Mouse (Mus musculus): ENCODE data around the gene Ltbp4. TPM values are rescaled to one million over a fixed set of nuclear protein-coding genes. Genes with fewer than 3 reads are reported as not detected.

The Ltbp4 gene
- total RNA-seq, 2 experiments from 2014 or later = 52.3 to 57.5 TPM

DNA sequence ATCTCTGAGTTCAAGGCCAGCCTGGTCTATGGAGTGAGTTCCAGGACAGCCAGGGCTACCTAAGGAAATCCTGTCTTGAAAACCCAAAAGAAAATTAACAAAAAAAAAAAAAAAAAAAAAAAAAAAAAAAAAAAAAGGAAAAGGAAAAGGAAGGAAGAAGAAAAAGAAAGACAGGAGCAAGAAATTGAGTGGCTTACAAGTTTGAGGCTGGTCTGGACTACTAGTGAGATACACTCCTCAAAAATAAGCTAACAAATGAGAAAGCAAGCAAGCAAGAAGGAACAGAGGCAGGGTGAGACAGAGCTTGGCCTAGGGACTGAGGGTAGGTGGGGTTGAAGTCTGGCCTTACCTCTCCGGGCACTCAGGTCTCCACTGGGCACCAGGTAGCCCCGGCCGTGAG, 27.7 kb downstream of the Ltbp4 start:
- intact Hi-C loops (cut with DNase I) = no loop called here

DNA sequence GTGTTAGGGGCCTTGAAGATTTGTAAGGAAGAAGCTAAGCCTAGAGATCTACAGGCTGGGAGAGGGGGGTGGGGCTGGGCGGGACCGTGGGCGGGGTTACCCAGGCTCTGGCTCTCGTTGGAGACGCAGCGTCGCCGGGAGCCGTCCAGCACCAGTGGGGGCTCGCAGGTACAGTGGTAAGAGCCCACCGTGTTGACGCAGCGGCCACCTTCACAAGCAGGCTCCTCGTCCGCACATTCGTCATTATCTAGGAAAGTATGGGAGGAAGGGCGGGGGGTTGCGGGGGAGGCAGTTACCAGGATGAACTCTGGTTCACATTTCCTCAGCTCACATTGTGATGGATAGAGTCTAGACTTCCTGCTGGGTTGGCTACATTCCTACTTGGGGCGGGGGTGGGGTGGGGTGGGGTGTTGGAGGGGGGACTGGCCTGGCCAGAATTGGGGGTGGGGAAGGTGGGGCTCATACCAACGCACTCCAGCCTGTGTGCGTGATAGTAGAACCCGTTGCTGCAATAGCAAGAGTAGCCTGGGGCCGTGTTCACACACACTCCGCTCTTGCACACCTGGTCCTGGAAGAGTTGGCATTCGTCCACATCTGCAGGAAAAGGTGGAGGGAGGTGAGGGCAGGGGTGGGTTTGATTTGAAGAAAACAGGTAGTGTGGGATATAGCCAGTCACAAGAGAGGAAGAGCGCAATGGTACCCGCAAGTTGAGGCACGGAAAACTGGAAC, 28.5 kb downstream of the Ltbp4 start:
- intact Hi-C loops (cut with DNase I) = no loop called here
- no peak for DNase-seq (ENCODE audit: extremely low spot score in 1 of 2, low spot score in 2 of 2)

More for the DNA sequence above, 27.7 kb downstream of the Ltbp4 start:
- no peak for DNase-seq (ENCODE audit: extremely low spot score in 1 of 2, low spot score in 2 of 2)

DNA sequence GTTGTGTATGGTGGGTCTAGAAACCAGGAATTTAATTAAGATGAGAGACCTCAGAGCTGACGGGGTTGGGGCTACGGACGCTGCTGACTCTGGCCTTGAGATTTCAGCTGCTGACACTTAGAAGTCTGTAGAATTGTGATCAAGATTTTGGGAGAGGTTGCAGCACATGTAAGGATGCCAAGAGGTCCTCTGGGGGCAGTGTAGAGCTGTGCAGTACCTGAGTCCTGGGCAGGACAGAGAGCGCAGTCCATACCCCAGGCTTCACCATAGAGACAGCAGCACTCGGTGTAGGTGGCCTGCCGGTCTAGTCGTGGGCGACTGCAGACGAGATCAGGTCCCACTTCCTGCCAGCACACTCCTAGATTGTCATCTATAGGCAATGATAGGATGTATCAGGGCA, 29.9 kb downstream of the Ltbp4 start:
- no peak for DNase-seq (ENCODE audit: extremely low spot score in 1 of 2, low spot score in 2 of 2)
- intact Hi-C loops (cut with DNase I) = no loop called here

DNA sequence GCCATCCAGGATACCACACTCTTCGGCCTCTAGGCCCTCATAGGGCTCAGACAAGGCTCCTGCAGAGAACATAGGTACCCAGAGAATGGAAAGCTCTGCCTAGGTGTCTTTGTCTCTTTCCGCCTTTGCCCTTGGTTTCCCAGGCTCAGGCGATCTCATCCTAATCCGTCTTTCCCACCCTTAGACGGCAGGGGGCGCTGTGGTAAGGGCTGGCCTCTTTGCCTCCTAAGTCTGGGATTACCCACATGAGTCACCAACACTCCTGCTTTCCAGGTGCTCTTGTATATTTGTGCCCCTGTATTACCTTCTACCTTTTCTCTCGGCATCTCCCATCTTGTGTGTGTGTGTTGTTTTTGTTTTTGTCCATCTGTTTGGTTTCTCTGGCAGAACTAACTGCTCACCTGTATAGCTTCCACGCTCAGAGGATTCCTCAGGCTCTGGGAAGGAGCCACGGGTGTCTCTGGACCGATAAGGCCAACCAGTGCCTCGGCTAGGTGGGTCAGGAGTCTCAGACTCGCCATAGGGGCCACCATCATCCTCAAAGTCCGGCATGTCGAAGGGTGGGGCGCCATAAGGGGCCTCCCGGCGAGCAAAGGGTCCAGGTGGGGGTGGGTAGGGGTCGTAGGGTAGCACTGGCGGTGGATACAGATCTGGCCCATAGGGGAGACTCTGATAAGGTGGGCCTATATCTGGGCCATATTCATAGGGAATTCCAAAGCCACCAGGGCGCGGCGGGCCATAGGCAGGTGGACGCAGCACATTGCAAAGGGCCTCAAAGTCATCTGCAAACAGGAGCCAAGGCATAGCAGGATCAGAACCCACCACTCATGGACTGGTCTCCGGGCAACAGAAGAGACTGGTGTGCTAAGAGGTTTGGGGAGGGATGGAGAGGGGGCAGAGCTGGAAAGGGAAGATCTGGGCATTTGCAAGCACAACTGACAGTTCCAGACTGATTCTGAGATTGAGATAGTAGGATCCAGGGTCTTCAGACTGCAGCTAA, 31.0 kb downstream of the Ltbp4 start:
- intact Hi-C loops (cut with DNase I) = no loop called here
- DNase-seq (ENCODE audit: extremely low spot score in 1 of 2, low spot score in 2 of 2) = no peak

DNA sequence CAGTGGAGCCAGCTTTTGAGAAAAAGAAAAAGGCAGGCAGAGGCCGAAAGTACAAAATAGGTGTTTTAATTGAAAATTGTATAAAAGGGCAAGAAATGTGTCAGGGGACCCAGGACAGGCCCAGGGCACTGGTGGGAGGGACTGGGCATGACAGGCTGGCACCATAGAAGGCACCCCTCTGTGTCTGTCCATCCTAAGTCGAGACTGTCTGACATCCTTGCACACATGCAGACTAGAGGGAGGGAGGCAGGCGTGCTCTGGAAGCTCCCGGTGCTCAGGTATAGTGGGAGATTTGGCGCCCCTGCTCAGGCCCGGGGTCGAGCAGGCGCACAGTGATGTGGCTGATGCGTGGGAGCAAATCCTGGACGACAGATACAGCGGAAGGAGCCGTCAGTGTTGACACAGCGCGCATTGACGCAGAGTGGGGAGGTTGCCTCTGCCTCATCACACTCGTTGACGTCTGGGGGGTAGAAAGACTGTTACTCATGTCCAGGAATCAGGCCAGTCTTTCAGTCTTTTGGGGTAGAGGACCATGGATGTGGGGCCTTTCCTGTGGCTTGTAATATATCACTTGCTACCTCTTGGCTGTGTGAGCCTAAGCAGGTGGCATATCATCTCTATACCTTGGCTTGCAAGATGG, 32.3 kb downstream of the Ltbp4 start:
- no peak for DNase-seq (ENCODE audit: extremely low spot score in 1 of 2, low spot score in 2 of 2)
- intact Hi-C loops (cut with DNase I) = no loop called here

DNA sequence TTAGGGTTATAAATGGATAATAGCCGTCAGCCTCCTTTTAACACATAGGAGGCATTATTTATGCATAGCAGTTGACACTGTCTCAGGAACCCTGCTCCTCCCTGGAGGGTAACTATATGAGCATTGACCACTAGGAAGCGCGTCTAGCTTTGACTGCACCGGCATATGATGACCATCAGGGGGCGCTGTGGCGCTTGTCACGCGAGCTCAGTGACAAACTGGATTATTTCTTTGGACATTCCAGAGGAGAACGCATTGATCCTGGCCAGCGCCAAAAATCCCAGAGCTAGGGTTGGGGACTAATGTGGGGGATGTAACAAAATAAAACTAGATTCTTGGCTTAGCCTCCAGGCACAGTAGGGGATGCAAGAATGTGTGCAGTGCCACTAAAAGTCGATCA, 35.3 kb downstream of the Ltbp4 start:
- DNase-seq (ENCODE audit: extremely low spot score in 1 of 2, low spot score in 2 of 2) = peak; percentile 58 to 77
- intact Hi-C loops (cut with DNase I) = no loop called here

DNA sequence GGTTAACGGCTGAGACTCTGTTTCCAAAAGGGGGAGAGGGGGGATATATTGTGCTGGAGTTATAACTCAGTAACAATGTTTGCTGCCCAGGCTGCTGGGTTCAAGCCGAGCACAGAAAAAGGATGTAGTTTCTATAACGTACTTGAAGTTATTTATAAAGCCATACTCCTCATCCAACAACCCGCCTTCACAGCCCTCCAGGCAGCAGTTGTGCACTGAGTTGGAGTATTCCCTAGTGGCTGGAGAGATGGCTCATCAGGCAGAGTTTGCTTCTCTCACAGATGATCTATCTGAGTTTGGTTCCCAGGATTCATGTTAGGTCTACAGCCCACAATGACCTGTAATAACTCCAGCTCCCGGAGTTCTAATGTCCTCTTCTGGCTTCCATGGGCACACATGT, 36.7 kb downstream of the Ltbp4 start:
- intact Hi-C loops (cut with DNase I) = no loop called here
- DNase-seq (ENCODE audit: extremely low spot score in 1 of 2, low spot score in 2 of 2) = no peak

DNA sequence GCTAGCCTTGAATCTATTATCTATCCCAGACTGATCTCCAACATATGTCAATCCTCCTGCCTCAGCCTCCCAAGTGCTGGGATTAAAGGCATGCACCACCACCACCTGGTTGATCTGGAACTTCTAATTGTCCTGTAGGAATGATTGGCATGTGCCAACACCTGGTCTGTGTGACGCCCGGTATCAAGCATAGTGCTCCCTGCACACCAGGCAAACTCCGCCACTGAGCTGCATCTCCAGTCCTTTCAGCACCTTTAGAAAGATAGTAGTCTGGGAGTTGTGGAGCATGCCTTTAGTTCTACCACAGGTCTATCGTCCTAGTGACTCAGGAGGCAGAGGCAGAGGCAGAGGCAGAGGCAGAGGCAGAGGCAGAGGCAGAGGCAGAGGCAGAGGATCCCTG, 37.1 kb downstream of the Ltbp4 start:
- intact Hi-C loops (cut with DNase I) = no loop called here
- DNase-seq (ENCODE audit: extremely low spot score in 1 of 2, low spot score in 2 of 2) = no peak

DNA sequence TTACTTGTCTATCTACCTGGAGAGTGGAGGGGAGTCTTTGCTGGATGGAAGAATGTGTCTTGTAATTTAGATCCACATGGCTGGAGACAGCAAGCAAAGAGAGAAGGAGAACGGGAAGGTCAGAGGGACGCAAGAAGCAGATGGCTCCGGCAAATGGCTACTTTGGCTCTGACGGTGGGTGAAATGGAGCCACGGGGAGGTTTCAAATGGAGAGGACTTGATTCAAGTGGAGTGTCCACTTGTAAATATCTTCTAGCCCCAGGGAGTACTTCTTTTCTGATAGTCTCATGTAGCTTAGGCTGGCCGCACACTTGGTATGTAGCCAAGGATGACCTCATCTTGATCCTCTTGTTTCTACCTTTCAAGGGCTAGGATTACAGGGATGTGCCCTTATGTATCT, 38.7 kb downstream of the Ltbp4 start:
- intact Hi-C loops (cut with DNase I) = no loop called here
- no peak for DNase-seq (ENCODE audit: extremely low spot score in 1 of 2, low spot score in 2 of 2)

DNA sequence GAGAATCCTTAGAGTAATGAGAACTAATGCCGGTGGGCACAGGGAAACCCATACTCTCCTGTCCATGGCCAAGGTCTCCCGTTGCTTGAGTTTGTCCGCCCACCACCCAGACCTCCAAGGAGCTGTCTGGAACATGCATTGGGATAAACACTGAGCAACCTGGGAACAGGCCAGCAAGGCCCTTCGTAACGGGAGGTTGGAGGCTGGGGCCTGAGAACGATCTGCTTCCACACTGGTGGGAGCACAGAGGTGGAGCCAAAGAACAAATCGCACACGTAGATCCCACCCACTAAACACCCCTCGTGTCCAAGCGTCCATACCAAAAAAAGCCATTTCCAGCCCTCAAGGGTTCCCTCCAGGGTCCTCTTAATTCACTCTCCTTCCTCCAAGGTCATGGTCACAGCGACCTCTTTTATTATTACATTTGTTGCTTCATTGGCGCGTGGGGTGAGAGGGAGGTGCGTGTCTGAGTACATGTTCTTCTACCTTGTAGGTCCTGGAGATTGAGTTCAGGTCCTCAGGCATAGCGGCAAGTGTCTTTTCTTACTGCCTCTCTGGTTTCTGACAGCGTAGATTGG, 39.4 kb downstream of the Ltbp4 start:
- no peak for DNase-seq (ENCODE audit: extremely low spot score in 1 of 2, low spot score in 2 of 2)
- intact Hi-C loops (cut with DNase I) = no loop called here

DNA sequence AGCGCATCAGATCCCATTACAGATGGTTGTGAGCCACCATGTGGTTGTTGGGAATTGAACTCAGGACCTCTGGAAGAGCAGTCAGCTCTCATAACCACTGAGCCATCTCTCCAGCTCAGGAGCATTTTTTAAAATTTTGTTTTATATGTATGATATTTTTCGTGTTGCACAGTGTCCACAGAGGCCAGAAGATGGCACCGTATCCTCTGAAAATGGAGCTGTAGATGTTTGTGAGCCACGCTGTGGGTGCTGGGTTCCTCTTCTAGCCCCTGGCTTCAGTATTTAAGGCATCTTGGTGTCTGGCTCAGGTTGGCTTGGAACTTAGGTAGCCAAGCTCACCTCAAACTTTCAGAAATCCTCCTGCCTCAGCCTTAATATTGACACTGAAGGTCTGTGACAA, 41.0 kb downstream of the Ltbp4 start:
- DNase-seq (ENCODE audit: extremely low spot score in 1 of 2, low spot score in 2 of 2) = no peak
- intact Hi-C loops (cut with DNase I) = no loop called here

DNA sequence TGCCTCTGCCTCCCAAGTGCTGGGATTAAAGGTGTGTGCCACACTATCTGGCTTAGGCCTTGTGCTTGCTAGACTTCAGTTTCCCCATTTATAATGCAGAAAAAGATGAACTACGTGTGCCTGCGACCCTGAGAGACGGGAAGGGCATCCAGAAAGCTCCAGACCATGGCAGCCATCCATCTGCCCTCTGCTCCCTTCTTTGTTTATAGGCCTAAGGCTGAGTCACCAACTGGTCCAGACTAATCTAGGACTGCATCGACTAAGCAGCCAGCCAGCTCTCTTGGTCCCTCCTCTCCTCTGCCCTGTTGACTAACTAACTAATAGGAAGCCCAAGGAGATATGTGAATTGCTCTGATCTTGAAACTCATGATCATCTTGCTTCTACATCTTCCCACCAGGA, 41.5 kb downstream of the Ltbp4 start:
- DNase-seq (ENCODE audit: extremely low spot score in 1 of 2, low spot score in 2 of 2) = no peak
- intact Hi-C loops (cut with DNase I) = no loop called here

DNA sequence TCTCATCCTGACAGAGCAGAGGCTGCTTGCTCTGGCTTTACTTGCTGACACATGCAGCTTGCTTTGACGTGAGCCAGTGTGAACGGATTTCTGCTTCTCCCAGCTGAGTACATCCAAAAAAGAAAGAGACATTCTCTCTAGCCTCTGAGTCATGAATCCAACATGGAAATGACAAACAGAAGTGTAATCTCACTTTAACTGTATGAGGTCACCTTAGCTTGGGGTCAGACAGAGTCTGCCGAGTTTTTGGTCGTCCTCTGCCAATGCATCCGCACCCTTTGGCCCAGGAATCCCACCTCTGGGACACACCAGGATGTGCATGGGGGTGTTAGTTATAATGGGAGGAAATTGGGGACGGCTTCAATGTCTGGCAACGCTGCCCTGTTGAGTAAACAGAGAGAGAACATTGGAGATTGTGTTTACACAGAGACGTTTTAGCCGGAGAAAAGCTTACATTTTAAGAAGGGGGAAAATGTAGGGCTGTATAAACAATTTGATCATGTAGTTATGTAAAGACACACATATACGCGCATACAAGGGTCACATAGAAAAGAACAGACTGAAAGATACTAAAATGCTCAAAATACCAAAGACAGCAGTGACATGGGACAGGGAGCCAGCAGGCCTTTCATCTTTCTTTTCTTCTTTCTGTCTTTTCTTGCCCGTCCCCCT, 45.6 kb downstream of the Ltbp4 start:
- intact Hi-C loops (cut with DNase I) = no loop called here

DNA sequence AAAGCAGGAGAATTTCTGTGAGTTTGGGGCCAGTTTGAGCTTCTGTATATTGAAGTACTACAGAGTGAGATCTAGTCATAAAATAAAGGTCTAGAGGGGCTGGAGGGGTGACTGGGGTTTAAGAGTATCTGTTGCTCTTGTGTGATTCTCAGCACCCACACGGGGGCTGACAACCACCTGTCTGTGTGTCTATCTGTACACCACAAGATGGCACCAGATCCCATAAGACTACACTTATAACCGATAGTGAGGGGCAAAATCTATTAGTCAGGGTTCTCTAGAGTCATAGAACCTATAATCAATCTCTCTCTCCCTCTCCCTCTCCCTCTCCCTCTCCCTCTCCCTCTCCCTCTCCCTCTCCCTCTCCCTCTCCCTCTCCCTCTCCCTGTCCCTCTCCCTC, 46.9 kb downstream of the Ltbp4 start:
- no peak for DNase-seq (ENCODE audit: extremely low spot score in 1 of 2, low spot score in 2 of 2)
- intact Hi-C loops (cut with DNase I) = no loop called here

More for the DNA sequence above, 45.6 kb downstream of the Ltbp4 start:
- no peak for DNase-seq (ENCODE audit: extremely low spot score in 1 of 2, low spot score in 2 of 2)

DNA sequence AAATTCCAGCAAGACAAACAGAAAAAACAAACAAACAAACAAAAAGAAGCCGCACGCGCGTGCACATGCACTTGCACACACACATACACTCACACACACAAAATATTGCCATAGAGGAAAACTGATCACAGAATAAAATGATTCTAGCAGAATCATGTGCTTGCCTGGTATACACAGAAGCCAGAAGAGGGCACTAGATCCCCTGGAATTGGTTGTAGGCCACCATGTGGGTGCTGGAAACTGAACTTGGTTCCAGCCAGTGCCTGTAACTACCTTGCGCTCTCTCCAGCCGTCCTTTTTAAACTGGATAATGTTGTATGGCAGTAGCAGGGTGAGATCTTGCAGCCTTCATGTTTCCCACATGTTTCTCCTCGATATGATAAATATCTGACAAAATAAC, 48.8 kb downstream of the Ltbp4 start:
- no peak for DNase-seq (ENCODE audit: extremely low spot score in 1 of 2, low spot score in 2 of 2)
- intact Hi-C loops (cut with DNase I) = no loop called here

DNA sequence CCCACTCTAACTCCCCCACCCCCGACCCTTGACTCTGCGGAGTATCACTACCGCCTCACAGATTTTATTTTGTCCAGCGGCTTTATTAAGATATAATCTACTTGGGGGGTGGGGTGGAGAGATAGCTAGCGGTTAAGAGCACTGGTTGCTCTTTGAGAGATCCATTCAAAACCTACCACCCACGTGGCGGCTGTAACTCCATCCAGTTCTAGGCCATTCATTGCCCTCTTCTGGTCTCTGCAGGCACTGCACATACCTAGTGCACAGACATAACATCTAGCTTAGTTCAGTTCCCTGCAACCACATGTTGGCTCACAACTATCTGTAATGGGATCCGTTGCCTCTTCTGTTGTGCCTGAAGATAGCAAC, 51.8 kb downstream of the Ltbp4 start:
- DNase-seq (ENCODE audit: extremely low spot score in 1 of 2, low spot score in 2 of 2) = peak; percentile 44 to 75

DNA sequence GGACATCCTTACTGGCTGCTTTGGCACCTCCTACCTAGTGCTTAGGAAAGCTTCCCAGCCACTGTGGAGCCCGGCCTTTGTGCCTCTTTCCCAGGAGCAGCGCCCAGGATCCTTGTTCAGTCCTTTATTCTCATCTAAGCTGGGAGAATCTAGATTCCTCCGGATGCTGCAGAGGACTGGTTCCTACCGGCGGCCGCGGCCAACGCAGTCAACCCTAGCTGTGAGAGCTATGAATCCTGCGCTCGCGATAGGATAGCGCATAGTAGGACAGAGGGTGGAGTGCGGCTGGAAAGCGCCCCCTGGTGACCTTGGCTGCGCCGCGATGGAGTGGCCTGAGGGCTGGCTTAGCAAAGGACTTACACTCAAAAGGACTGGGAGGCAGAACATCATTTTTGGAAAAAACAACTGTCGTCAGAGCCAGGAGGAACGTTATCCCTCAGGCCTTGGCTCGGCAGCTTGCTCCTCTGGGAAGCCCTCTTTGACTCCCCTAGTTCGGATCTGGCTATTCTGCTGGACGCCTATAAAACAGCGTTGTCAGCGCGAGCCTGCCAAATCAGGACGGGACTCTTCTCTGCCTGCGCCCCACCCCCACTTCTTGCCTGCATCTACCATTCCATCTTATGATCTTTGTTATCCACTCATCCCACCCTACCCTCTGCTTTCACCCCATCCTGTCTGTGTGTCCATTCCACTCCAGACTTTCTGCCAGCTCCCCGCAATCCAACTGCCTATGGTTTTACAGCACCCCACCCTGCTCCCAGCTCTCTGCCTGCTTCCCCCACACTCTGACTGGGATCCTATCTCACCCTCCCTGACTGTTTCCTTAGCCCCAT, 52.4 kb downstream of the Ltbp4 start:
- intact Hi-C loops (cut with DNase I) = no loop called here
- DNase-seq (ENCODE audit: extremely low spot score in 1 of 2, low spot score in 2 of 2) = peak in 1 of 2 experiments; percentile 67

More for the DNA sequence above, 51.8 kb downstream of the Ltbp4 start:
- intact Hi-C loops (cut with DNase I) = no loop called here

DNA sequence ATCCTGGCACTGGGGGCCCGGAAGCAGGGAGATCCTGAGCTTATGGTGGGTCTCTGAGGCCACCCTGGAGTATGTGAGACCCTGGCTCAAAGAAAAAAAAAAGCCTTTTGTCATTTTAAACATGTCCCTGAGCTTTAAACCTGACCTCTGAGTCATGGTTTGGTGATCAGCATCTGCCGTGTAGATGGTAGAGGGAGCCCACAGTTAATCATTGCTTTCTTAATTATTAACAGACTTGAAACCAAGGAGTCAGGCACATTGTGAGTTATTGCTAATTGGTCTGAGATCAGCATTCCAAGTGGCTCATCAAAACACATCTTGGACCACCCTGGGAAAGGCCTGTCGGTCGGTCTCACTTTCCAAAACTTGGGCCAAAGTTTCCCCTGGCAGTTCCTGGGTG, 55.3 kb downstream of the Ltbp4 start:
- intact Hi-C loops (cut with DNase I) = no loop called here
- no peak for DNase-seq (ENCODE audit: extremely low spot score in 1 of 2, low spot score in 2 of 2)

All from left cerebral cortex, postnatal 10 days (tissue).